Mouse (Mus musculus): ENCODE data around the gene Lars2.

DNA sequence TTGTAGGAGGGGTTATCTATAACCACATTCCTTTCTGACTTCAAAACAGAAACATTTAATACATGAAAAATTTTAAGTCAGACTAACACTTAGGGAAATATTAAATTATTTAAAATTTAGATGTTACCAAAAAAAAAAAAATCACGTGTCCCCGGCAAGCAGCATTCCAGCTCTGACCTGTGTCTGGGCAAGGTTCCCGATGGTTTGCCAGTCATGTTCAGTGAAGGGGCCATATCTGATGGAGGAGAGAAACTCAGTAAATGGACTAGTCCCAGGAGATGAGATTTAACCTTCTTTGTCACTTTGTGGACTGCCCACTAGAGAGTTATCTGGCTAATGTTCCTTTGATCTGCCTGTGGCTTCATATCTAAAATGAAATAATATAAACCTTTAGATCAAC lies 36.3 kb downstream of the Lars2 start:
- TF ChIP-seq CTCF (IDR thresholded peaks at IDR 0.05; ENCODE audit: insufficient read depth, low read depth, low read length) (no peak), POLR2A (IDR thresholded peaks at IDR 0.05; ENCODE audit: insufficient read depth, low read depth, low read length) (no peak)

Measured in olfactory bulb, adult 2 months (tissue).